Mouse (Mus musculus): ENCODE measurements around the gene Ptpn3.
"Not testable (repeated sequence)": the region's sequence is repeated elsewhere in the genome, so short reads cannot be mapped to it uniquely, and the experiment has no call there.

Ptpn3 gene

DNA sequence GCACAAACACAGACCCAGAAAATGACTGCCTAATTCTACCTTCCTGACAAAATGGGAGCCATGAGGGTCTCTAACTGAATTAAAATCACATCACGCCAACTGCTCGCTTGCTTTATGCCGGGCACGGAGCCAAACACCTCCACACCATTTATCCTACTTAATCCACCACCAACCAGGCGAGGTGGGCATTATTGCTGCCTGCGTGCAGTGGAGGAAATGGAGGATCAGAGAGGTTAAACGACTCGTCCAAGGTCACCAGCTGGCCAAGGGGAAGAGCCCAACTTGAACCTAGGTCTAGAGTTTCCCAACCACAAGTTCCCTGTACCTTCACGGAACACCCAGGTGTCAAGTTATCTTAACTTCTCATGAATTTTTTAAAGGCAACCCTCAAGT, 2.3 kb downstream of the Ptpn3 start:
- no peak for DNase-seq (ENCODE audit: low spot score)

DNA sequence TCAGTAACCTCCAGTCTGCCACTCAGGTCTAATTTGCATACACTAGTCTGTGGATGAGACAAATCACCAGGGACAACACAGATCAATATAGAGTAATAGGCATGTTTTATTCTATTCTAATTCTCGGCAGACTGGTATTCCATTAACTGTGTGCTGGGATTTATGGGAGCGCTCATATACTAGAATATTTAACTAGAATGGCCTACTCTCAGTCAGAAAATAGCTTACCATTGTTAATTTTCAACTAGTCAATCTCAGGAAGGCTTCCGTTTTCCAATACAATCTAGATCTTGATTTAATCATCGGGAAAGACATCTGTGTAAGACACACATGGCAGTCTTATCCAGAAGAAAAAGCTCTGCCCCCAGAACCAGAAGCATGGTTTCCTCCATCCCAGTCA, 3.5 kb downstream of the Ptpn3 start:
- DNase-seq (ENCODE audit: low spot score): no peak

DNA sequence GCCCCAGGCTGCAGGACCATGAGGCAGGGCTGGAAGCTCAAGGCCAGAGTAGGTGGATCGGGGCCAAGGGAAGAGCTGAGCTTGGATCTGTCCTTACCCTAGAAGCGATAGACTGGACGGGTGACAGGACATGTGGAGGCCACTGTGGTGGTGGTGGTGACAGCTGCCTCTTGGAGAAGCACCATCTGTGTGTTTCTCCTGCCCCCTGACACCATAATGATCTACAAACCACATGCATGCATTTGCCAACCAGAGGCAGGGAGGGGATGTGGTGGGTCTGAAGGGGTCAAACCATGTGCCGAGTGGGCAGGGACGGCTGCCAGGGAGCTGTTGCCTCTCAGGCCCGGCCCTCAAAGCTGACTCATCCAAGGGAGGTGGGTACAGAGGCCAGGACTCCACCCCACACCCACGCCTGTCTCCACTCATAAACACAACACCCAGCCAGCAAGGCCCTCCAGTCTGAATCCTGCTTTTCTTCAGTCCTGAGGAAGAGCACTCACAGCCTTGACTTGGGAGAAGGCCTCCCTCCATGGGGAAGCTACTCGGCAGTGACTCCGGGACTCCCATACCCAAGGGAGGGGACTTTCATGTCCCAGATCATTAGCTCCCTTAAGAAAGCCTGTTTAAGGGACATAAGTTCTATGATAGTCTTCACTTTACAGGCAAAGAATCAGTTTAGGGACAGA, 6.5 kb downstream of the Ptpn3 start:
- DNase-seq (ENCODE audit: low spot score): no peak

DNA sequence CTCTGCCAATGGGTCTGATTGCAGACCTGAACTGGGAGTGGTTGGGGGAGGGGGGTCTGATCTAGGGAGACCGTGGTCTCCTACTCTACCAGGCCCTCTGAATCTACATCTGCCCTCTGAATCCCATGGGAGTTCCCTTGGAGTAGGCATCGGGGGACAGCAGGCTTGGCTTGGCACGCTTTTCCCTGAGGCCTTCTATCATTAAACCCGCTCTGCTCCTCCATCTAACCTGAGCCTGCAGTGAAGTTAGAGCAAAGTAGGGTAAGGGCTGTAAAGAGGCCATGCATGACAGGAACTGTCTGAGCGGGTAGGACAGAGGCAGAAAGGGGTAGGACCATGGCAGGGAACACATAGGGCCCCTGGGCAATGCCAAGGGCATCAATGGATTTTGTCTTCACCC, 9.0 kb downstream of the Ptpn3 start:
- DNase-seq (ENCODE audit: low spot score): no peak

DNA sequence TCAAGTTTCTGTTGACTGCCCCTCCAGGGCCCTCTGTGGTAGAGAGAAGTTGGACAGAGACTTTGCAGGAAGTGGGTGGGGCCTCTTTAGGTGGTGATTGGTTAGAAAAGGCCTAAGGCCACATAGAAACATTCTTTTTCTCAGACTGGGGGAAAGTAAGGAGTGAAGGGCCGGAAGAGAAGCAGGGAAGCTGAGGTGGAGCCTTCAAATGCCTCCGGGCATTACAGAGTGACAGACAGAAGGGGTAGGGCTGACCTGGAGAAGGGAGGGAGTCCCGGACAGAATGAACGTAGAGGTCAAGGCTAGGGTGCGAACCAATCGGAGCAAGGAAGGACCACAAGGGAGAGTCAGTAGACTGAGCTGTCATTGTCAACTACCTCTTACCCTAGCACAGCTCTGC, 11.6 kb downstream of the Ptpn3 start:
- no peak for DNase-seq (ENCODE audit: low spot score)

DNA sequence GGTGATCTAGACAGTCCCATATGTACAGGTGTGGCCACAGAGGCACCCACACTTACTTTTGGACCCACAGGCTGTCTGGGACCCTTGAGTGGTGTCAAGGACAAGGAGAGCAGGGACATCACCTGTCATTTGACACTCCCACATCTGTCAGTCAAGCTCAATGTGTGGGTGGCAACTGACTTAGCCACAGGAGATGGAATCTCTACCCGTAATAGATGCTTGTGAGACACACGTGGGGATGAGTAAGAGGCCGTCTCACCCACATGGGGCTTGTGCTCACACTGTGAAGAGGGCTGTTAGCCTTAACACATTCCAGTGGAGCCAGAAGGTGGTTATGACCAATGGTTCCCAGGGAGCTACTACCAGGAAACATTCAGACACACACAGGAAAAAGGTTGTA, 13.8 kb downstream of the Ptpn3 start:
- DNase-seq (ENCODE audit: low spot score): no peak

DNA sequence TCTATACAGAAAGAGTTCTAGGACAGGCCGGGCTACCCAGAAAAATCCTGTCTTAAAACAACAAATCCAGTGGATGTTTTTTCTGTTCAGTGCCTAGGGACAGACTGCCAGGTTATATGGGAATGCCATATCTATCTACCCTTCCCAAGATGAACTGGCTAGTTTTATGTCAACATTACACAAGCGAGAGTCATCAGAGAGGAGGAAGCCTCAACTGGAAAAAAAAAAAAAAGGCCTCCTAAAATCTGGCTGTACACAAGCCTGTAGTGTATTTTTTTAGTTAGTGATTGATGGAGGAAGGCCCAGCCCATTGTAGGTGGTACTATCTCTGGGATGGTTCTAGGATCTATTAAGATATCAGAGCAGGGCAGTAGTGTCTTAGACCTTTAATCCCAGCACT, 16.4 kb downstream of the Ptpn3 start:
- no peak for DNase-seq (ENCODE audit: low spot score)

DNA sequence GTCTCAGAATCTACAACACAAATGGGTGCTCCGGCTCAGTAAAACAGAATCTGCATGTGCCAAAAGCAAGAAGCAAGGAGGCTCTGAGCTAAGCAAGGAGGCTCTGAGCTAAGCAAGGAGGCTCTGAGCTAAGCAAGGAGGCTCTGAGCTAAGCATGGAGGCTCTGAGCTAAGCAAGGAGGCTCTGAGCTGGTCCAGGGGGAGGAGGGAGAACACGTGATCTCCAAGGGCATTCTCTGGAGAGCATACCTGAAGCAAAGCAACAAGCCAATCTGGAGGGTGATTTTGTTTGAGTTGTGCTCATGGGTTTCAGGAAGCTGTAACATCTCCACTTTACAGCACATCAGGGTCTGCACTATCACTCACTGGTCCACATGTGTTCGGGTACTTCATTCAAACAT, 18.4 kb downstream of the Ptpn3 start:
- no peak for DNase-seq (ENCODE audit: low spot score)

DNA sequence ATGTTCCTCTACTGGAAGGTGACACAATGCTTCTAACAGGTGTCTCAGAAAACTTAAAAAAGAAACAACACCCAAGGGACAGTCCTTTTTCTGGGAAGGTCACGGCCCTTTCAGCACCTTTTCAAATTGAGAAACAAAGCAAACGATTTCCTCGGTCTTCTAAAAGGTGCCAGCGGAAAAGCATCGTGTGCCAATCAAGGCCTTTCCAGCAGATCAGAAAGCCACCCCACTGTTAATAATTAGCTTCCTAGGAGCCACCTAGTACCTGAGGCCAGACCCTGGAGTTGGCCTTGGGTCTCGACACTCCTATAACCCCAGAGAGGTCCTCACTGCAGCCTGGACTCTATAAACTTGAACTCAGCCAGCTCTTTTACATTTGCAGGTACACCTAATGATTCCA, 19.0 kb downstream of the Ptpn3 start:
- DNase-seq (ENCODE audit: low spot score): no peak

DNA sequence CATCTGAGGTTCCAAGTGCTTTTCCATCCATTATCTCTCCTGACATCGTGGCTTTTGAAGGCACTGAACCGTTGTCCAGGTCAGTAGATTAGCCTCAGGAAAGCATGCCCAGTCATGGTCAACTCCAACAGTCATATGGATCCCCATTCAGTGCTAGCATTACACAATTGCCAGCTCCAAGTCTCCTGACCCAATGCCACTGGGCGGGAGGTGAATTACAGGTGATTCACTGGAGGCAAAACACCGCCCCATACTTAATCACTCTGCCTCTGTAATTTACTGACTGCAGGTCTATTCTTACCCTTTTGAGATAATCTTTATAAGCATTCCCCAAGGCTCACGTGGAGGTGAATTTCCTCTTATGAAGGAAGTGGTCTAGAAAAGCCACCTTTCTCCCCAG, 19.5 kb downstream of the Ptpn3 start:
- no peak for DNase-seq (ENCODE audit: low spot score)

DNA sequence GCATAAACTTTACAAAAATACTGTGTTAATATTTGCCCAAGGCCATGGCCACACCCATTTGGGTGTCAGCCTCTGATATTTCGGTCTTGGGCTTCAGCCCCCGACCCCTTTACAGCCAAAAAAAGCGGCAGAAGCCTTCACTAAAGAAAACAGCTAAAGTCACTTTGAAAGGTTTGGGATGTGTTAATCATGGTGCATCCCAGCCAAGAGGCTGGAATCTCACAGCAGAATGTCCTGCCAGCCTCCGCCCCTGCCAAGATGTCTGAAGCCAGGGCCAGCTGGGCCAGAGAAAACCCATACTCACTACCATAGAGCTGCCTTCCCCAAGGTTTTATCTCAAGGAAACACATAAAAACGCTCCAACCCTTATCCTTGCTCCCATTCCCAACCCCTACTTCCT, 20.7 kb downstream of the Ptpn3 start:
- DNase-seq (ENCODE audit: low spot score): no peak

DNA sequence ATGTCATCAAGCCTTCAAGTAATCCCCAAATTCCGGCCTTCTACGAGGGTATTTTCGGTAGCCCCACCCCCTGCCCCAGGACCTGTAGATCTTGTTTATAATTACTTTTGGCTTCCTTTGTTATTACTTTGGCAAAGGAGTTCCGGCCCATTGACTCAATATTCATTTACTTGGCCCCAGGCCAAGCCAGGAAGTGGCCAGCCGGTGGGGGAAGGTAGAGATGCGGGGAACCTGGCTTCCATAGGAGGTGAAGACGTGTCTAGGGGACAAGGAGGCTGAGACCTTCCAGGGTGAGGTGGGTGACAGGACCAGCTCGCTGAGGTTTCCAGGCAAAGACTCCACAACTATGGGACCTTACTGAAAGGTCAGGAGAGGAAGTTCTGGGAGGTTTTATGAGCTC, 22.4 kb downstream of the Ptpn3 start:
- DNase-seq (ENCODE audit: low spot score): no peak

DNA sequence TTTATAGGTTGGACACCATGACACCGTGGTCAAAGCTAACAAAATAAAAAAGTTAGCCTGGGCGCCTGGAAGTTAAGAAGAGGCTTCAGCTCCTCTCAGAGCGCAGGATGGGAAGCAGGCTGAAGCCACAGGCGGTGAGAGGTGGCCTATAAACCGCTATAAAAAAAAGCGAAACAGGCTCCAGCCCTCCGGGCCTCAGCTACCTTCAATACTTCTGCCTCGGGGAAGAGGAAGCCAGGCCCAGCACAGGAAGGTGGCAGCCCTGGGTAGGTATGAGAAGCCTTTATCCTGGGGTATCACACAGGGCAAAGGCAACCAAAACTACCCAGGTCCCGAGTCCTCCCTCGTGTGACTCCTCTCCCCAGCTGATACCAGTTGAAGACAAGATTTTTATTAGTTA, 22.8 kb downstream of the Ptpn3 start:
- DNase-seq (ENCODE audit: low spot score): no peak

DNA sequence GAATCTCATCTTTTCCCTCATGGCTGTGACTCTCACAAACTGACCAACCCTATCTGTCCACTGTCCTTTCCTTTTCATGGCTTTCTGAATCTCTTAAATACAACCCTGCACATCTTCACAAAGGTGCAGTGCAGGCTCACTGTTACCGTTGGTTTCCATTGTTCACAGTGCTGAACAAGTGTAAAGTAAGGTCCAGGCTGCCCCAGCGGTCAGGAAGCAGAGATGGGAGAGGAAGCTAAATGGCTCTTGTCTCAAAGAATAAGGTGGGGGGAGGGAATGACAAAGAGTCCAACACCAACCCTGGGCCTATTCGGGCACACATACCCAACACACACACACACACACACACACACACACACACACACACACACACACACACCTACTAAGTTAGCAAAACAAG, 24.0 kb downstream of the Ptpn3 start:
- DNase-seq (ENCODE audit: low spot score): no peak

DNA sequence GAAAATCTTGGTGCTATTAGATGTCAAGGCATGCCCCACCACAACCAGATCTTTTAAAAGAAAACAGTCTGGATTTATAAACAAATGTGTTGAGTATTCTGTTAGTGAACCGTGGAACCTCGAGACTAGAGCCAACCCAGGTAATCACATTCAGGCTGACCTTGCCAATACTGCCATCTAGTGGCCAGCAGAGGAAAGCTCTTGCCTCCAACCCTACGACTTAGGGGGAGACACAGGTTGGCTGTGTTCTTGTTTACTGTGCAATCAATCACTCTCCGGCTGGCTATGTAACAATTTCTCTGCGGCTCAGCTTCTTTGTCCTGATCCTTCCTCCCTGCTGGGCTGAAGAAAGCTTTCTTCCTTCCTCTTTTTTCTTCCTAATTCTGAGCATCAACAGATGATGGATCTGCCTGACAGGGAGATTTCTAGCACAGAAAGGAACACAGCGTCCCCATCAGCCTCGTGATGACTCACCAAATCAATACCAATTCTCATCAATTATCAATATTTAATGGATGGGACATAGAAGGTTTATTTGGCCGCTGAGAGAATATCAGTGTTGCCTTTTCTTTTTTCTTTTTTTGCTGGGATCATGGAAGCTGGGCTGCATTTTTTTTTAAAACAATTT, 26.4 kb downstream of the Ptpn3 start:
- DNase-seq (ENCODE audit: low spot score): no peak

DNA sequence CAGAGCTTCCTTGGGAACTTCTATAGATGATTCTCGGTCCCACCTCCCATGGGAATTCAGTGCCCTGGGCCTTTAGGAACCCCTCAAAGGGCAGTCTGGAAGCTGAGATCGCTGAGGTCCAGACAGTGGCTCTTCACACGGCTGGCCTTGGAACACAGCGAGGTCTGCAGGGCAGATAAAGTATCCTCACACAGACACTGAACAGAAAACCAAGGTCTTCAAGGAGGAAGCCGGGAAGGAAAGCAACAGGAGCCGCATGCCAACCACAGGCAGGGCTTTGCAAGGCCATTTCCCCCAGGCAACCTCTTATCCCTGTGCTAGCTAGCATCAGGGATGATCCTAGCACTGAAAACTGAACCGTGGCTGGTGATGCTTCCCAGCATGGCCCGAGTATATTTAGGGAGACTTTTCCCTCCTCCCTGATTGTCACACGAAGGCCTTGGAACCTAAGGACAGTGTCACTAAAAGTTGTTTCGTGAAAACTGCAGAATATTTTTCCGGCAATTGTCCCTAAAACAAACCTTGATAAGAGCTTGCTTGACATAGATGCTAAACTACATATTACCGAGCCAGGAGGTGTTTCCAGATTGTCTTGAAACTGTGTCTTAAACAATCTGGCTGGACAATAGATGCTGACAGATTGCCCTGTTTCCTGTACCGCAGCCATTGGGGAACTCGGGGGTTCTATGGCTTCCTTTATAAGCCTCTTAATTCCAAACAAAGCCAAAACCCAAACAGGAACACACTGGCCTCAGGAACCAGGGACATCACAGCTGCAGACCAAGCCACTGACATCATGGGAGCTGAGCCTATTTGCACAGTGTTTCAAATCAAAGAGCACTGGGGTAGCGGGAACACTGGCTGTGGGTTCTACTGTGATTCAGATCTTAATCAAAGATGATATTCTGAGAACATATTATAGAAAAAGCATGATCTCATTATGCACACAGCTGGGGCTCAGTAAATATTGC, 27.8 kb downstream of the Ptpn3 start:
- no peak for DNase-seq (ENCODE audit: low spot score)

DNA sequence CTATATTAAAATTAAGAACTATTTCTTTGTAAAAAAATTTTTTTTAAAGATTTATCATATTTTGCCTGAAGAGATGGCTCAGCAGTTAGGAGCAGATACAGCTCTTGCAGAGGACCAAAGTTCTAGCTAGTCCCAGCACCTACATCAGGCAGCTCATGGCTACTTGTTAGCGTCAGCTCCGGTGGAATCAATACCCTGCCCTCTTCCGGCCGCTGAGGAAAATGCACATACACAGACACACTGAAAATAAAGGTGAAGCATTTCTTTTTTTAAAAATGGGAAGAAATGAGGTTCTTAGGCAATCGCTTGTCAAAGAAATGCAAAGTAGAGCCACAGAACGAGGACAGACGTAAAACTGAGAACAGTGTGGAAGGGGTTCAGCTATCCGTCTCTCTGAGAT, 30.6 kb downstream of the Ptpn3 start:
- DNase-seq (ENCODE audit: low spot score): no peak

DNA sequence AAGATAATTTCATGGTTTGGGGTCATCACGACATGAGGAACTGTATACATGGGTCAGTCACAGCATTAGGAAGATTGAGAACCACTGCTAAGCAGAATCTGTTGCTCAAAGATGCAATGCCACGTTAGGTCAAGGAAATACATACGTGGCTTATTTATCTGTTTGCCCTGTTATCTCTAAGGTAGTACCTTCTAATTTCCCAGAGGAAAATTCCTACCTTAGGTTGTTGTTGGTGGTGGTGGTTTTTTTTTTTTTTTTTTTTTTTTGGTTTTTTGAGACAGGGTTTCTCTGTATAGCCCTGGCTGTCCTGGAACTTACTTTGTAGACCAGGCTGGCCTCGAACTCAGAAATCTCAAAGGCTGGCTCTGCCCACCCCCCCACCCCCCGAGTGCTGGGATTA, 31.1 kb downstream of the Ptpn3 start:
- not testable (repeated sequence) for DNase-seq (ENCODE audit: low spot score)

DNA sequence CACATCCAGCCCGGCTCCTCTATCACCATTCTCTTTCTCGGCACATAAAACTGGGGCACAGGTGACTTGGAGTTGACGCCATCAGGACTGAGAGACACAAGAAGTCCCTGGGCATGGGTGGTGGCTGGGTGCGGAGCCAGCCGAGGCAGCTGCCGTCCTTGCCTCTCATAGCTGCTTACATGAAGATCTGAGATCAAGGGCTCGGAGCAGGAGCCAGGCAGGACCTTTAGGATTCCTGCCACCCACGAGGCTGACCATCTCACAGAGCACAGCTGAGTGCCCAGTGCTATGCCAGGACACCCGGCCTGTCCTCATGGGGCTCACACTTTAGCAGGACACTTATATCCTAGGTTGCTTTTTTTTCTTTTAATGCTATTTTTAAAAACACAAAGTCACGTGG, 32.3 kb downstream of the Ptpn3 start:
- no peak for DNase-seq (ENCODE audit: low spot score)

DNA sequence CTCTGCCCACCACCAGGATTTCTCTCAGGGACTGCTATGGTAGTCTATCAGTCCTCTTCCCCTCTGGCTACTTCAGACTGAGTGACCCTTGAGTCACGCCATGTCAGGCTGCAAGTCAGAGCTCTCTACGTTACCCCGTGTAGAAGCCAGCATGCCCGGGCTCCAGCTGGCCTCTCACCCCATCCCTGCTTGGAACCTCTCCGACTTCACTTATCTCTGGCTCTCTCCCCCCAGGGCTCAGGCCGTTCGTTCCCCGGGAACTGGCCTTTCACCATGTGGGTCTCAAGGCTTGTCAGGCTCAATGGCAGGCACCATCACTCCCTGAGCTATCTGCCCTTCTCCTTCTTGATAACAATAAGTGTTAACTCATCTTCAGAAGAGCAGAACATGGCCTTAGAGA, 33.3 kb downstream of the Ptpn3 start:
- no peak for DNase-seq (ENCODE audit: low spot score)

DNA sequence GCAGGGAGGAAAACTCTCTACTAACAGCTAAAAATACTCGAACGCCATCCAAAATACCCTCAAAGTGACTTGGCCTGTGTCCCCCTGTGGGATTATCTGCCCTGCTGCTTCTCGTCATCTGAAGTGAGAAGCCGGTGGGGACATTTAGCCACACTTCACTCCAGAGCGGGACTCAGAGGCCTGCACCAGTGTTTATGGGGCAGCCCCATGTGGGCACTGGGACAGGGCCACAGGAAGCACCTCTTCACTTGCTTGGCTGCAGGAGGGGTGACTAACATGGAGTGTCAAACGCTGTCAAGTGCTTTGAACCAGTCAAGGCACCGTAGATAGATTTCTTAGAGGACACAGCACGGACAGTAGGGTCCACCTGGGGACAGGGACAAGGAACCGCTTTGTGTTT, 35.2 kb downstream of the Ptpn3 start:
- no peak for DNase-seq (ENCODE audit: low spot score)

DNA sequence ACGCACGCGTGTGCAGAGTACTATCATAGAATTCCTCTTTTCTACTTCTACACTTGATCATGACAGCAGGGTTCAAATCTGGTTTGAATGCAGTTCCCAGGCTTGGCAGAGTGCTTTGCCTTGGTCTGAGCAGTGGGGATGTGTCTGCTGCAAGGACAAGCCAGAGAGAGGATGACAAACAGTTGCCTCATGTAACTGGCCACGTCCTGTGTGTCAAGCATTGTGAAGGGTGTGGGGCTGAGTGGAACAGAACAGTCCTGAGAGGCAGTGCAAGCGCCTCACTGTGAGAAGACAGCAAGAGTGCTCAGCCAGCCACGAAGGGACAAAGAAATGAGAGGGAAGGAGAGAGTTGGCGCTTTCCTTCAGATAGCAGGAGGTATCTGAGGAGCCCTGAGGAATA, 37.9 kb downstream of the Ptpn3 start:
- DNase-seq (ENCODE audit: low spot score): no peak

DNA sequence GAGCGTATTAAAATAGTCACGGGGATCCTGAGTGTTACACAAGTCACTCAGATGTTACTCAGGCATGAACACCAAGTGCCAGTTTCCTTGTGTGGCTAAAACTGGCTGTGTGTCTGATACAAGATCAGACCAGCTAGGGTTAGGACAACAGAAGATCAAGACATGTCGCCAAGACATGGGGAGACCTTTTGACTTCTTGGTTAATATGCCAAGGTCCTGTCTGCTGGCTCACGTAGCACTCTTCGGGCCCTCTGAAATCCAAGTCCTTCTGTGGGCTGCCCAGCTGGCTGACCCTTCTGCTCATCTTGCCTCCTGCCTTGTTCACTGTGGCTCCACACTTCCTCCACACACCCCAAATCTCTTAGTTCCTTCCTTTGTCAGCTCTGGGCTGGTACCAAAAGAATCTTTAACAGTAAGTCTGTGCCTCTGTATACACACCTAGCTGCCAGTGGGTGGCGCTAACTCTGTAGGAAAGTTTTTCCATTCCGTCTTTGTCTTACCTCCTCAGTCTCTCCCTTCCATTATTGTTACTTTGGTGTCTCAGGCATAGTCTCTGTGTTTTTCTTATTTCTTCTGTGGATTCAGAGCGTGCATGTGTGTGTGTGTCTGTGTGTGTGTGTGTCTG, 38.5 kb downstream of the Ptpn3 start:
- DNase-seq (ENCODE audit: low spot score): no peak
